Mouse (Mus musculus): ENCODE results near the gene Grin3b.

Gene Grin3b

DNA sequence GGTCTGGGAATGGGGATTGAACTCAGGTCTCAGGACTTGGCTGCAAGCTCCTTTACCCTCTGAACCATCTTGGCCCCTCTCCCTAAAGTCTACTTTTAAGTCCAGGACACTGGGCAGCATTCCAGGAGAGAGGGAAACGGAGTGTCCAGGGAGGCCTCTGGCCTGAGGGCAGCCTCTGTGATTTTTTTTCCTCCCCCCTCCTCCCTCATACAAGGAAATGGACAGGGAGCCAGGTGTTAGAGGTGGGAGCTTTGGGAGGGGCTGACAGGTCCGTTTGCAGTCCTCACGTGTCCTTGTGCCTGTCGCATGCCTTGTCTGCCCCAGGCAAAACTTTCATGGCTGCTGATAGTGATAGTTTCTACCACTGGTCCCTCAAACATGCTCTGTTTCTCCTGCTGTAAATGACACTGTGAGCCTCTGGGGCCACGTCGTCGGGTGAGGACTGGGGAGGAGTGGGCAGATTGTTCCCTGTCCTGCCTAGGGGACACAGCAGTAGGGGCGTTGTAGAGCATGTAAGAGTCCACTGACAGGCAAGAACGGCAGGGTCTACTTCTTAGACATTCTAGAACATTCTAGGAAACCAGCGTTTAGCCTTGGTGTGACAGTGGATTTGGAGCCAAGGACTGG, 34.1 kb upstream of the Grin3b start:
- no peak for DNase-seq (ENCODE audit: low read depth)

DNA sequence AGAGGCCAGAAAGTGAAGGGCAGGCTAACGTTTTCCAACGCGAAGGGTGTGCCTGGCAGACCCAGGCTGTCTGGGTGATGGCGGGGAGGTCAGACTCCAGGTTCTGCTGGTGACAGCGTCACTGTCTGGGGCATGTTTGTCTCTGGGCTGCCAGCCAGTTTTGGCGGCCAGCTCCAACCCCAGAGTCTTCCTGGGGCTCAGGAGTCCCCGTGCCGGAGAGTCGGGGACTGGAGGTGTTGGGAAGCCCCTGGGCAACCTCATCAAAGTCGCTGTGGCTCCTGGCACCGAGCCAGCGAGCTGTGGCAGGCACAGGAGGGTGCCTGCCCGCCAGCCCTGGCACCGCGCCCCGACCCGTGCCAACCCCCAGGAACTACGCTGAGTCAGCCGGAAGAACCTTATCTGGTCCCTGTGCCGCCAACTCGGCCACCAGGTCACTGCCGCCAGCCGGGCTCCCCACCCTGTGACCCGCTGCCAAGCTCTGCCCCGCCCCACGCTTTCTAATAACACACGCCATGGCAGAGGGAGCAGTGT, 33.5 kb upstream of the Grin3b start:
- DNase-seq (ENCODE audit: low read depth), result peak; percentile 96

DNA sequence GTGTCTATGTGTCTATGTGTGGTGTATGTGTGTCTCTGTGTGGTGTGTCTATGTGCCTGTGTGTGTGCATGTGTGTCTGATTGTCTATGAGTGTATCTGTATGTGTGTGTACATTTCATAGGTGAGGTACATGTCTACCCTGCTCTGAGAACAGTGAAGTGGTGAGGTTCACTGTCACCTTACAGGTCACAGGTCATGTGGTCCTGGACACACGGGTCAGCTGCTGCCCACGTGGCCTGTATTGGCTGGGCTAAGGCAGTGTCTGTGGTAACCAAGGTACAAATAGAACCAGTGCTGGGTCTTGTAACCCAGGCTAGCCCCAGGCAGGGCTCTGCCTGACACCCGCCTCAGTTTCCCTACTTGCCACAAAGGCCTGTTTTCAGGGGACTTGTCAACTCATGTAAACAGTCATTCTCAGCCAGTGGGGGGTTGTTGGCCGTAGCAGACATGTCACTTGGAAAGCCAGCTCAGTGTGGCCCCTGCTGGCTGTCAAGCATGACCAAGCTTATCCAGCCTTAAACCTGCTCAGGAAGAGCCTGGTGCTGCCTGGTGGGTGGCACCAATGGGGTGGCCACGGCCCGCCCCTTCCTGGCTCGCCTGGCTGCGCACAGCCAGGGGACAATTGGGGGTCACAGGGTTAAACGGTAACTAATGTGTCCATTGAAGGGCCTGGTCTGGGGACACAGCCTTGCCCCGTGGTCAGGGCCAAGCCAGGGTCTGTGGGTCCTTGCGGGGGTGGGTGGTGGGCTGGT, 32.6 kb upstream of the Grin3b start:
- DNase-seq (ENCODE audit: low read depth), result peak; percentile 51

DNA sequence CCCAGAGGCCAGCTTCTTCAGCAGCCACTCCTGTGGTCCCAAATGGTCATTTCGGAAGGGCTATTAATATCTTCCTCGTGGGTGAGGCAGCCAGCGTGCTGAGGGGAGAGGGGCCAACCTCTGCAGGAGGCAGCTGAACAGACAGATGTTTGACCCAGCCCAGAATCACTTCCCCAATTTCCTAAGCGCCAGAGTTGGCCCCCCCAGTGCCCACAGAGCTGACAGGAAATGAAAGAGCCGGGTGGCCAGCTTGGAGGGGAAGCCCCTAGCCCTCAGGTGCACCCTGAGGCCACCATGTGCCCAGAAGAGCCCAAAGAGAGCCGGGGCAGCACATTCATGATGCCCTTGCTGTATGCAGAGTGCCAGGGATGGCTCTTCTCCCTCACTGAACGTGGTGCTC, 29.8 kb upstream of the Grin3b start:
- peak; percentile 88 for DNase-seq (ENCODE audit: low read depth)

DNA sequence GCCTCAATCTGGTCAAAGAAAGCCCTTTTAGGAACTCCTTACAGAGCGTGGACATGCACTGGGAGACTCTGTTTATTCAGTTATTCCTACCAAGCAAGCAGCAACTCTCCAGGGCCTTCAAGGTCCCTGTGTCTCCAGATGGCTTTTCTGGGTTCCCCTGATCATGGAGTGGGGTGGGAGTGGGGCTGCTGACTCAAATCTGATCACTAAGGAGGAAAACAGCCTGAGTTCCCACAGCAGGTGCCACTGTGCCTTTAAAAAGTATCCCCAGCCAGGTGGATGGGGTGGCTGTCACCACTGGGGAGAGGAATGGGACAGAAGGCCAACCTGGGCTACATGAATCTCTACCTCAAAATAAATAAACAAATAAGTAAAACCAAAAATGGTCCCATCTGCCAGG, 27.5 kb upstream of the Grin3b start:
- no peak for DNase-seq (ENCODE audit: low read depth)

DNA sequence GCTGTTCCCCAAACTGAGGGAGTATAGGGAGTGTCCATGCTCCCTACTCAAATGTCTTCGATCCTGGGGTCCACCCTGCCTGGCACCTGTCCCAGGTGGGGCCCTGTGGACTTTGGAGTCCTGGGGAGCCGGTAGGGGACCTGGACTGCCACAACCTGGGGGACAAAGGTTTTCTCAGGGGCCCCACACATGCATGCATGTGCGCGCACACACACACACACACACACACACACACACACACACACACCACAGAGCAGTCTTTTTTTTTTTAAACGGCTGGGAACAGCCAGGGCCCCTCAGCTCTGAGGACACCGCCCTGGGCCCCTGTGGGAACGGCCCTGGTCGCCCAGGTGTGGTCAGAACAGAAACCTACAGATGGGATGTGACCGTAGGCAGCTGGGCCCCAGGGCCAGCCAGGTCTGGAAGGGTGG, 27.0 kb upstream of the Grin3b start:
- DNase-seq (ENCODE audit: low read depth), result no peak

DNA sequence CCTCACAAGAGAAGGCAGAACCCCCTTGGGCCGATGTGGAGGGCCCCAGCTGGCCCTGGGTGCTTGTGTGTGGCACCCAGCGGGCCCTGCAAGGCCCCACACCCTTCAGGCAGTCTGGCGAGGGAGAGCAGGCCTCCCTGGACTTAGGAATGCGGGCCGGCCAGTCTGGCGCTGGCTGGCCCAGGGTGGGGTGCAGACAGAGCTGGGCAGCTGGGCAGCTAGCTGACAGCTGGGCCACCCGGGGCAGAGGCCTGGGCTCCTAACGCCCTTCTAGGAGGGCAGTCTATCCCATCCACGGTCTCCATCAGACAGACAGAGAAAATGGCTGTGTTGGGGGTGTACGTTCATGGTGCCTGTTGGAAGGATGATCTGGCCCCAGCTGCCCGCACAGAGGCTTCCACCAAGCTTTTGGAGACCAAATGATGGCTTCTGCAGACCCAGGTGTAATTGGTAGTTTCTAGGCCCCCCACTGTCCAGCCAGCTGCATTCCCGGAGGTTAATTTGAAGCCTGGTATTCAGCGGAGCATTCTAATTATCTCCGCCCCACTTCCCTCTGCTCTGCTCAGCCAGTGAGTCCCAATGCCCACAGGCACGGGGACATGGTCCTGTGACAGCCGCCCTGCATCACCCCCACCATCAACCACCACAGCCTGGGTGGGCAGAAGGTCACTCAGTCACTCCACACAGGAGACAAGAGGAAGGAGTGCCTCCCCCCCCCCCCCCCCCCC, 24.8 kb upstream of the Grin3b start:
- no peak for DNase-seq (ENCODE audit: low read depth)

DNA sequence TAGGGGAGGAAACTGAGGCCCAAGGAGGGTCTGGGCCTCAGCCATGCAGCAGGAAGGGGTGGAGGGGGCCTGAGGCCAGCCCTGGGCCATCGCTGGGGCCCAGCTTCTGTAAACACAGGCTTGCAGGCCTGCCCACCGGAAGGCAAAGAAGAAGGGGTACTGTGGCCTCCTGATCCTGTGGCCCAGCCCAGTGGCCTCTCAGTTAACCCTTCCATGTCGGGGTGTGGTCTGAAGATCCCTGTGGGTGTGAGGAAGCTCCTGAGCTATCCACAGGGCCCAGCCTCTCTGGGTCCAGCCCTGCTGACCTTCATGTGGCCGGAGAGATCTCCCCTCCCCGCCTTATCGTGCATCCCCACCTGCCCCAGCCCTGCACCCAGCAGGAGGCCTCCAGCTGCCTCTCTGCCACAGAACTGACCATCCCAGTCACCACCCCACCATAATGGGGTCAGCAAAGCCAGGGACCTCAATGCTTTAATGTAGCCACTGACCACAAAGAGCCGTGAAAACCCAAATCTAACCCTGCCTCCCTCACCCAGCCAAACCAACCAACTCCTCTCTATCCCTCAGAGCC, 23.7 kb upstream of the Grin3b start:
- no peak for DNase-seq (ENCODE audit: low read depth)

DNA sequence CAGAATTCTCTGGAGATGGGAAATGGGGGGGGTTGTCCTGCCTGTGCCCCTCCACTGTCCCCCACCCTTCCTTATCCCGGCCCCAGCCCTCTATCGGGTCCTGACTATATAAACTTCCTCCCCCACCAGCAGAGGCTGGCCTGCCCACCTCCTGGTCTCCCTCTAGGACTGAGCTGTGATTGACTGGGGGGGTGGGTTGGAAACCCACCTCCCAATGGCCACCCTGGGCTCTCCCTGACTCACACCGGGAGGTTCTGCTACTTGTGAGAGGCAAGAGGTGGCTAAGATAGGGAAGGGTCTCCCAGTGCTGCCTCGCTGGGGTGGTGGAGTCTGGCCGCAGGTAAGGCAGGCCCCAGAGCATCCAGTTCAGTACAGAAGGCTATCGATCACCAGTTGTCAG, 23.0 kb upstream of the Grin3b start:
- DNase-seq (ENCODE audit: low read depth), result no peak

DNA sequence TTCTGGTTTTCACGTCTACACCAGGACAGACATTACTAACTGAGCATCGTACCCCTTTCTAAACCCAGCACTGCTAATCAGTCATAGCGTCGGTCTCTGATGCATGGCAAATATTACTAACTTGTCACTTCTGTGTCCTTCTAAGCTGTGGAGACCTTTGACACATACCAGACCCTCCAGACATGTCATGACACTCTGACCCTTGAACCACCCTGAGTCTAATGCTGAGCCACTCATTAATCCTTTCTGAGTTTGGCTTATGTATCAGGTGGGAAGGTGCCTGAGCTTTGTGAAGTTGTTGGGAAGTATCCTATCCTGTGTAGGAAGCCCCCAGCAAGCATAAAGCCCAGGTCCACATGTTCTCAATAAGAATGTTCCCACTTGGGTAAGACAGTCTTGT, 20.6 kb upstream of the Grin3b start:
- DNase-seq (ENCODE audit: low read depth), result no peak

DNA sequence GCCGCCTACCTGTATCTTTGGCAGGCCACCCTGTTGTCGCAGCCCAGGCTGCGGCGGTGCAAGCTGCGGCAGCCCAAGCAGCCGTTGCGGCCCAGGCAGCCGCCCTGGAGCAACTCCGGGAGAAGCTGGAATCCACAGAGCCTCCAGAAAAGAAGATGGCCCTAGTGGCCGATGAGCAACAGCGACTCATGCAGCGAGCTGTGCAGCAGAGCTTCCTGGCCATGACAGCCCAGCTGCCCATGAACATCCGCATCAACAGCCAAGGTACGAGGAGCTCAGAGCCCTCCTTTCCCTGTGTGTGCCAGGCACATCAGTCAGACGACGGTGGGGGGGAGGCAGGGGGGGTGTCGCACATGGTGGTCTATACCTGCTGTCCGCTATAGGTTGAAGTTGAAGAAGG, 19.9 kb upstream of the Grin3b start:
- DNase-seq (ENCODE audit: low read depth), result no peak

DNA sequence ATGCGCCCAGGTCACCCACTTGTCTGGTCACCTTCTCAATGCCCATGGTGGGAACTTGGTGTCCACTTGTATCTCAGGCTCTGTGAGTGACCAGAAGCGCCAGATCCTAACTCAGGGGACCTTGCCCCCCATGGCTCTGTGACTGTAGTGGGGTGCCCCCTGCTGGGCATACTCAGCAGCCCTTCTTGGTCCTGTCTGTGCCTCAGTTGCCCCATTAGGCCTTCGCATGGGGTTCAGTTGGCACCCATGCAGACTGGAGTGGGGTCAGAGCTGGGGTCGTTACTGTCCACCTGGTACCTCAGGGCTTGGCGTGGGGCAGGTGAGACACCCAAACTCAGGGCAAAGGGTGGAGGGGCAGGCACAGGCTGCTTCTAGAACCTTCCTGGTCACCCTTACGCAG, 16.6 kb upstream of the Grin3b start:
- DNase-seq (ENCODE audit: low read depth), result peak; percentile 50

DNA sequence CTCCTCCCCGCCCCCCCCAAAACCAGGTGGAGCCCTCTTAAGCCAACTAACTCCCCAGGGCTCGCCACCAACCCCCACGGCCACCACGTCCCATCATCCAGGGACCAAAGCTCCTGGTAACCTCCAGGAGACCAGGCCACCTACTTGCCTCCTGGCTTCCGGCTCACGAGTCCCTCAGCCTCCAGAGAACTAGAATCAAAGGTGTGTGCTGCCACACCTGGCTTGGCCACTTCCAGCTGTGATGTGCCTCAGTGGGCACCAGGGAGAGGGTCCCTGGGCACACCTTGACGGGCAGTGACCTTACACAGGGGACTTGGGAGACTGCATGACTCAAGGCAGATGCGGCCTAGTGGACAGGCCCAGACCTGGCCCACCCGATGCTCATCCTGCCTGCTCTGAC, 14.8 kb upstream of the Grin3b start:
- no peak for DNase-seq (ENCODE audit: low read depth)

DNA sequence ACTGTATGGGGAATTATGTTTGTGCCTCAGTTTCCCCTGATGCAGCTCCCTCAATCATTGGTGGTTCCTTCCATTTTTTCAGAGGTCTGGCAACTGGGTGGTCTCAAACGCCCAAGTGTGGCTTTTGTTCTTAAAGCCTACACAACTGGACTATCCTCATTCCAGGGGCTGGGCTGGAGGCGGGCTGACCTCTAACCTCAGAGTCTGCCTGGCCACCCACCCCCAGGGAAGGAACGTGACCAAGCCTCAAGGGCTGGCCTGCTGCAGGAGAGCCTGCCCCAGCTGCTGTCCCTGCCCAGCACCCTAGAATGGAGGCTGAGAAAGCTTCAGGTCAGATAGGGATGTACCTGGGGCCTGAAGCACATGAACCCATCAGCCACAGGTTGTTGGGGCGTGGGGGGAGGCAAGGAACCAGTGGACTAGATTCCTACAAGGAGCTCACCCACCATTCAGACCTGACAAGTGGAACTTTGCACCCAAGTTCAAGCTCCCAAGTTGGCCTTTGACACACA, 13.8 kb upstream of the Grin3b start:
- no peak for DNase-seq (ENCODE audit: low read depth)

DNA sequence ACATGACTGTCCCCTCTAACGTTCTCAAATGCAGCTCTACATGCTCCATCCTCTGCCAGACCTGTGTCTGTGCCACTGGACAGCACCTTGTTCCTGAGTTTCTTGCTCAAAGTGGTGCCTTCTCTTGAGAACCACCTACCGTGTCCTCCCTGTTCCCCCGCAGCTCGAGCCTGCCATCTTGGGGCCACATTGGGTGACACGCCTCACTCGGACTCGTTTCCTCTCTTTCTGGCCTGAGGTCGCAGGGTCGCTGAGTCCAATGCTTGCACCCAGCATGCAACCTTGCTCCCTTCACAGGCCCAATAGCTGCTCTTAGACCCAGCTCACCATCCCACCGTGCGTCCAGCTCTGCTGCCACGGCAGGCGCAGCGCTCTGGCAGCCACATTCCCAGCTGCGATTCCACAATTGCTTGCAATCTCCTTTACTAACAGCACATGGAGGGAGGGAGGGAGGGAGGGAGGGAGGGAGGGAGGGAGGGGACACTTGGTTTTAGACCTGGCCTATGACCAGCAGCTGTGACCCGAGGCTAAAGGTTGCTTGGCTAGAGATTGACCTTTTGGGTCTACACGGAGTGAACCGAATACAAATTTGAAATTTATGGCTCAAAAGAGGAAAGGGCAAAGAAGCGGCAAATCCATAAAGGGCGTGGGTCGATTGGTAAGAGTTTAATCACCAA, 12.2 kb upstream of the Grin3b start:
- DNase-seq (ENCODE audit: low read depth), result peak; percentile 82

DNA sequence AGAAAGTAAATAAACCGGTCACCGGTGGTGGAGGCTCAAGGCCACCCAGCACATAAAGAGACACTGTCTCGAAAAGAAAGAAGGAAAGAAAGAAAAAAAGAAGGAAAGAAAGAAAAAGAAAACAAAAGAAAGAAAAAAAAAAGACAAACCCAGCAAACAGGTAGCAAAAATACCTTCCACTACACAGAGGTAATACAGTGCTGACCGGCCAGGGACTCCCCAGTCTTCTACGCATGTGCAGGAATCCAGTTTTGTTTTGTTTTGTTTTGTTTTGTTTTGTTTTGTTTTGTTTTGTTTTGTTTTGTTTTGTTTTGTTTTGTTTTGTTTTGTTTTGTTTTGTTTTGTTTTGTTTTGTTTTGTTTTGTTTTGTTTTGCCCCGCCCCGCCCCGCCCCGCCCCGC, 11.1 kb upstream of the Grin3b start:
- peak; percentile 57 for DNase-seq (ENCODE audit: low read depth)

DNA sequence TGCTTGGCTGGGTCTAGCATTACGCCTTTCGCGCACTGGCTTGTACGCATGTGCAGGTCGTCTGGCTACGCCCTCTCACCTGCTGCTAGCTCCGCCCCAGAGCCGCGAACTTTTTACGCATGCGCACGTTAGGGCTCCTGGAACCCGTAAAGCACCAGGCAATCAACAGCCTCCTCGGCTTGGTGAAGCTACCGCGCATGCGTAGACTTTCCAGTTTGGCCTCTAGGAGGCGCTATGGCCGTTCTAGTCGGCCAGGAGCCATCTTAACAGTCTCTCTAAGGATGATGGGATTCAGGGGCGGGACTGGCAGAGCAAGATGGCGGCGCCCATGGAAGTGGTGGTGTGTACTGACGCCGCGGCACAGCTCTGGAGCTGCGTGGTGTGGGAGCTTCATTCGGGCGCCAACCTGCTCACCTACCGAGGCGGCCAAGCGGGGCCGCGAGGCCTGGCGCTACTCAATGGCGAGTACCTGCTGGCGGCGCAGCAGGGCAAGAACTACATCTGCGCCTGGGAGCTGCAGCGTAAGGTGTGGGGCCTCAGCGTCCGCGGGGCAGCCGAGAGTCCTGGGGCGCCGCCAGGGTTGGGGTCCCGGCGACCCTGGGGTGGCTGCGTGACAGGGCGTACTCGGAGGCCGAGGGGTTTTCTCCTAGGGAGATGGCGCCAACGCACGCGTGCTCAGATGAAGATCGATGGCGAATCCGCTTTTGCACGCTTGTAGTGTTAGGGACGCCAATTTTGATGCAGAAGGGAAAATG, 10.5 kb upstream of the Grin3b start, which contains the start of gene Wdr18:
TSS of gene Wdr18 (plus strand) at position 306 of the 755 bp plus-strand sequence.
- DNase-seq (ENCODE audit: low read depth), result peak; percentile 100

DNA sequence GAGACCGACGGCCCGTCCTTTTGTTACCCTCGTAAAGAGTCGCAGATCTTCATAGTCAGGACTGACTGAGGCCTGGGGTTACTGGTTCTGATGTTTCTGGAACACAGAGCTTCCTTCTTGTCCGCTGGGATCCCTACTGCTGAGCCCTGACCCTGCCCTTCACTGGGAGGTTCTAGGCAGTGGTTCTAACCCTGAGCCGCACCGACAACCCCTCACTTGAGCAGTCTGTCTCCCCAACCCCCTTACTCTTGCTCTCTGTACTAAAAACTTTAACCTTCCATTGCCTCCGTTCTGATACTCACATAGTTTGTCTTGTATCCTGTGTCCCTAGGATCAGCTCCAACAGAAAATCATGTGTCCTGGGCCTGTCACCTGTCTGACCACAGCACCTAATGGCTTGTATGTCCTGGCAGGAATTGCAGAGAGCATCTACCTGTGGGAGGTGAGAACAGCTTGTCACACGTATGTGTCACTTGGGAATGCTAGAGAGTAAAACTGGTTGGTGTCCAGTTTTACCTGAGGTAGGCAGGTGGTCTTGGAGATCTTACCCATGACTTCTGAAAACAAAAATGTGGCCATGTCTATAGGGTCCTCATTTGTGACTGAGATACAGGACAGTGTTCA, 9.7 kb upstream of the Grin3b start:
- peak; percentile 17 for DNase-seq (ENCODE audit: low read depth)

DNA sequence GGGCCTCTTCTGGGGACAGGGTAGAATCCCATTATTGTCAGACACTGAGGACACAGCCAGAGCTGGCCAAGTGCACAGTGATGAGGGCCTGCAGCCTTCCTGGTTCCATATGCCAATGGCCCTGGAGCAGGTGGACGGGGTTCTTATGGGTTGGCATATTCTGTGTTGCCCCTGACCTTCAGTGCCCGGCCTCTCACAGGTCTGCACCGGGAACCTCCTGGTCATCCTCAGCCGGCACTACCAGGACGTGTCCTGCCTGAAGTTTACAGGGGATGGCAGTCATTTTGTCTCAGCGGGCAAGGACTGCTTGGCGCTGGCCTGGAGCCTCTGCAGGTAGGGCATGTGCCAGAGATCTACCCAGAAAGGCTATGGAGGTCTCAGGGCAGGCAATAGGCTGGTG, 5.8 kb upstream of the Grin3b start:
- no peak for DNase-seq (ENCODE audit: low read depth)

DNA sequence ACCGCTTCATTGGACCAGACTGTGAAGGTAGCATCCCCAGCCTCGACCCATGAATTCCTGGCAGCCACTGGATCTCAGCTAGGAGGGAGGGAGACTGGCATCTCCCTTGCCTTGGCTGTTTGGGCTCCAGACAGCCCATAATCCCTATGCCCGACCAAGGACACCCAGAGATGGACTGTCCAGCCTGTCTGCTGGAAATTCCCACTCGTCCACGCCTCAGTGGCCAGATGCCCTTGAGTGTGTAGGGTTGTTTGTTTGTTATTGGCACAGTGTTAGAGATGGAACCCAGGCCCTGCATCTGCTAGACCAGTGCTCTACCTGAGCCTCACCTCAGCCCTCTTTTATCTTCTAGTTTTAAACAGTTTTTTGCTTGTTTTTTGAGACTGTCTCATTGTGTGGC, 5.2 kb upstream of the Grin3b start:
- no peak for DNase-seq (ENCODE audit: low read depth)

All from 416B (cell line).